Mouse (Mus musculus): ENCODE results near the gene Sergef. TPM values are rescaled to one million over a fixed set of nuclear protein-coding genes. Genes with fewer than 3 reads are reported as not detected.

Gene Sergef
- total RNA-seq, 2 experiments from 2014 or later, result 0.43 TPM; not detected in 1

- ATAC-seq (replicated peaks; ENCODE audit: low FRiP score, poor library complexity, severe bottlenecking), result no peak
These were observed 242.5 kb downstream of the Sergef start for GRCm38 (mm10) chr7:46396928-46397731.

GRCm38 (mm10) chr7:46396231-46396927, 243.2 kb downstream of the Sergef start, which contains the start of gene Kcnc1:
TSS of gene Kcnc1 (plus strand) at chr7:46396497.
- no peak for ATAC-seq (replicated peaks; ENCODE audit: low FRiP score, poor library complexity, severe bottlenecking)

- ATAC-seq (replicated peaks; ENCODE audit: low FRiP score, poor library complexity, severe bottlenecking), result no peak
These were observed 244.0 kb downstream of the Sergef start for GRCm38 (mm10) chr7:46395571-46395970.

- no peak for ATAC-seq (replicated peaks; ENCODE audit: low FRiP score, poor library complexity, severe bottlenecking)
These were observed 244.7 kb downstream of the Sergef start for GRCm38 (mm10) chr7:46394933-46395332.

GRCm38 (mm10) chr7:46393718-46394511, 245.7 kb downstream of the Sergef start:
- ATAC-seq (replicated peaks; ENCODE audit: low FRiP score, poor library complexity, severe bottlenecking), result no peak

Other genes with a start within 250 kb of the Sergef start
- not detected in 2 replicates for gene Kcnc1, start 243.3 kb downstream of the Sergef start, total RNA-seq (2015; ENCODE audit: low replicate concordance)
- gene Kcnc1, start 243.3 kb downstream of the Sergef start, total RNA-seq (2017; ENCODE audit: low replicate concordance), result not detected in 2 replicates
- not detected in 2 replicates for gene Tph1, start 32.7 kb upstream of the Sergef start, total RNA-seq (2015; ENCODE audit: low replicate concordance)
- gene Tph1, start 32.7 kb upstream of the Sergef start, total RNA-seq (2017; ENCODE audit: low replicate concordance), result not detected in 2 replicates
- 0.38 and 4.2 TPM in 2 replicates for gene Saal1, start 70.9 kb upstream of the Sergef start, total RNA-seq (2015; ENCODE audit: low replicate concordance)
- gene Saal1, start 70.9 kb upstream of the Sergef start, total RNA-seq (2017; ENCODE audit: low replicate concordance), result 3.3 and 3.9 TPM in 2 replicates
- gene Saa3, start 75.9 kb upstream of the Sergef start, total RNA-seq (2015; ENCODE audit: low replicate concordance), result 9.6 TPM in 1 of 2 replicates, not detected in the other
- not detected in 2 replicates for gene Saa3, start 75.9 kb upstream of the Sergef start, total RNA-seq (2017; ENCODE audit: low replicate concordance)
- not detected in 2 replicates for gene Saa4, start 92.8 kb upstream of the Sergef start, total RNA-seq (2015; ENCODE audit: low replicate concordance)
- gene Saa4, start 92.8 kb upstream of the Sergef start, total RNA-seq (2017; ENCODE audit: low replicate concordance), result not detected in 2 replicates
- not detected in 2 replicates for gene Saa1, start 103.2 kb upstream of the Sergef start, total RNA-seq (2015; ENCODE audit: low replicate concordance)
- gene Saa1, start 103.2 kb upstream of the Sergef start, total RNA-seq (2017; ENCODE audit: low replicate concordance), result not detected in 2 replicates
- gene Saa2, start 112.0 kb upstream of the Sergef start, total RNA-seq (2015; ENCODE audit: low replicate concordance), result not detected in 2 replicates
- gene Saa2, start 112.0 kb upstream of the Sergef start, total RNA-seq (2017; ENCODE audit: low replicate concordance), result not detected in 2 replicates
- 13.0 and 16.5 TPM in 2 replicates for gene Hps5, start 156.3 kb upstream of the Sergef start, total RNA-seq (2015; ENCODE audit: low replicate concordance)
- 4.7 and 10.7 TPM in 2 replicates for gene Hps5, start 156.3 kb upstream of the Sergef start, total RNA-seq (2017; ENCODE audit: low replicate concordance)
- 11.3 and 21.3 TPM in 2 replicates for gene Gtf2h1, start 156.3 kb upstream of the Sergef start, total RNA-seq (2015; ENCODE audit: low replicate concordance)
- gene Gtf2h1, start 156.3 kb upstream of the Sergef start, total RNA-seq (2017; ENCODE audit: low replicate concordance), result 15.8 and 19.5 TPM in 2 replicates
- 108 and 109 TPM in 2 replicates for gene Ldha, start 201.7 kb upstream of the Sergef start, total RNA-seq (2015; ENCODE audit: low replicate concordance)
- 53.0 and 92.1 TPM in 2 replicates for gene Ldha, start 201.7 kb upstream of the Sergef start, total RNA-seq (2017; ENCODE audit: low replicate concordance)
- gene Ldhc, start 221.4 kb upstream of the Sergef start, total RNA-seq (2015; ENCODE audit: low replicate concordance), result 3.8 TPM in 1 of 2 replicates, not detected in the other
- 0.56 TPM in 1 of 2 replicates, not detected in the other for gene Ldhc, start 221.4 kb upstream of the Sergef start, total RNA-seq (2017; ENCODE audit: low replicate concordance)

Measured in erythroblast, adult 5-6 weeks (primary cell).